Mouse (Mus musculus): ENCODE measurements around the gene Lrmp. TPM values are rescaled to one million over a fixed set of nuclear protein-coding genes. Genes with fewer than 3 reads are reported as not detected.

Lrmp gene
- 0.60 and 16.0 TPM in 2 replicates for polyA plus RNA-seq (2015; fragmentation: Nextera tagmentation; extraction: Ambion mirVana)

DNA sequence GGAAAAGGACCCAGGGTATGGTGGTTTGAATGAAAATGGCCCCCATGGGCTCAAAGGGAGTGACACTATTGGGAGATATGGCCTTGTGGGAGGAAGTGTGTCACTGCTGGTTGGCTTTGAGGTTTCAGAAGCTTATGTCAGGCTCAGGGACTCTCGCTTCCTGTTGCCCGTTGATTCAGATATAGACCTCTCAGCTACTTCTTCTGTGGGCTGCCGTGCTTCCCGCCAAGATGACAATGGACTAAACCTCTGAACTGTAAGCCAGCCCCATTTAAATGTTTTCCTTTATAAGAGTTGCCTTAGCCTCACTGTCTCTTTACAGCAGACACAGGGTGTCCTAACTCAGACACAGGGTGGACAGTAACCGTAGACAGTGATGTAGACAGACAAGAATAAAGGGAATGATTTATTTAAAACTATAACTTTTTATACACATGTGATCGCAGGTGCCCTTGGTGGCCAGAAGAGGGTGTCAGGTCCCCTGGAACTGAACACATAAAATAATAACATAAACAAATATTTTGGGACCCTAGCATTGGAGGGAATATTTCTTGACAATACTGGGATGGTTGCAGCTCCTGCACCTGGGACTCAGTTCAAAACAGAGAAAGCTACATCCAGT lies at the start of gene Lrmp:
TSS of gene Lrmp (plus strand) at position 178 of the 622 bp plus-strand sequence.
- Histone ChIP-seq H3K9ac (replicated peaks) (no peak within 1 kb of the TSS), H3K4me2 (no peak within 1 kb of the TSS)
- 80% methylated on average over 6 of the region's 6 CpGs for WGBS

DNA sequence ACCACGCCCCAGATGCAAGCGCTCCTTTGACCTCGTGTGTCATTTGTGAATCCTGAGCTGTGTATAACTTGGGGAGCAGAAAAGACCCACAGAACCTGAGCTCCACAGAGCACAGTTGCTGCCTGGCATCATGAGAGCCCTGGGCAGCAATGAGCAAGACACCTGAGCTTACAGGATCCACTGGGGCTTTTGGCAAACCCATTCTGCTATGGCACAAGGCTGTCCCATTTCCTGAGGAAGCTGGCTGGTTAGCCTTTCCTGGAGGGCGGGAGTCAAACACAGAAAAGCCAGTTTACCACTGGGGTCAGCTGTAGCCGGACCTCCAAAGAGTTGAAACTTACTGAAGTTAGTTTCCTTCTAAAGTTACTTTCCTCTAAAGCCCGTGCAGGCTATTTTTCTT lies 49.0 kb upstream of the Lrmp start:
- ATAC-seq (ENCODE audit: low FRiP score): no peak
- Histone ChIP-seq H3K4me2 (no peak overlapping the region), H3K9me3 (replicated peaks) (no peaks in the 10 kb centered on the region), H3K4me3 (replicated peaks) (no peak overlapping the region), H3K27me3 (replicated peaks) (no peaks in the 10 kb centered on the region), H3K36me3 (no peaks in the 10 kb centered on the region), H3K27ac (replicated peaks) (no peak overlapping the region), H3K4me1 (no peaks in the 10 kb centered on the region), H3K9ac (replicated peaks) (no peak overlapping the region)
- 88% methylated on average over 6 of the region's 6 CpGs for WGBS

More for the DNA sequence above, at the start of gene Lrmp:
- Histone ChIP-seq H3K27me3 (replicated peaks) (no peaks in the 10 kb centered on the region), H3K4me3 (replicated peaks) (no peak within 1 kb of the TSS), H3K27ac (replicated peaks) (no peak within 1 kb of the TSS), H3K9me3 (replicated peaks) (no peaks in the 10 kb centered on the region), H3K4me1 (peaks cover 11% of the 10 kb centered on the region), H3K36me3 (no peaks in the 10 kb centered on the region)
- ATAC-seq (ENCODE audit: low FRiP score): no peak

DNA sequence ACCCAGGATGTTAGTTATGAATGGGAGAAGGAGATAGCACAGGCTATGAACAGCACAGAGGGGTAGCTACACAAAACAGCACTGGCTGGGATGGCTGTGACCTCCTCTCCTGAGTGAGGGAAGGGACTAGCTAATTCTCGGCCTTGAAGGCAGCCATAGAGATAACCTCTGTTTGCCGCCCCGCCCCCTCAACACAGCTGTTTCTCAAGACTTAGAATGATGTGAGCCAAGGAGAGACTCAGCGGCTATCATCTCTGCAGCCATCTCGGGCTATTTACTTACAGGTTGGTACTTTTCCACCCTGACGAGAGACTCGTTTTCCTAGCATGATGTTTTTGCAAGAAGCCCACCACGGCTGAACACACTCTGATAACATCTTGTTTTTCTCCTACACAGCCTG lies 47.8 kb upstream of the Lrmp start:
- Histone ChIP-seq H3K9me3 (replicated peaks) (no peaks in the 10 kb centered on the region), H3K4me2 (no peak overlapping the region), H3K27ac (replicated peaks) (no peak overlapping the region), H3K4me3 (replicated peaks) (no peak overlapping the region), H3K36me3 (no peaks in the 10 kb centered on the region), H3K27me3 (replicated peaks) (no peaks in the 10 kb centered on the region), H3K9ac (replicated peaks) (no peak overlapping the region), H3K4me1 (no peaks in the 10 kb centered on the region)
- 87% methylated on average over 8 of the region's 8 CpGs for WGBS
- no peak for ATAC-seq (ENCODE audit: low FRiP score)

DNA sequence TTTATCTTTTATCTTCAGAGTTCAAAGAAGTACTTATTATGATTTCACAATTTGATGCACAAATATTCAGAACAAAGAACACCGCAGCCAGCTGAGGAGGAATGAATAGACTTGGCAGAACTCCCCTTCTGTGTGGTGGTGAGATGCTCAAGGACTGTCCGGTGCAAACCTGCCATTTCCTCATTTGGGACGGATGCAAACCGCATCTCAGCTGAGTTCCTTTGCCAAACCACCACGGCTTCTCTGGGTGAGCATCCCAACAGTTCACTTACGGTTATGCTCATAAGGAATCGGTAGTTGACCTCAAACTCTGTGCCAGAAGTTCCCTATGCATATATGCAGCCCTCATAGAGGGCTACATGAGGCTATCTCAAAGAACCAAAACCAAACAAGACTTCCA lies 46.1 kb upstream of the Lrmp start:
- H3K4me1 ChIP-seq: no peaks in the 10 kb centered on the region
- H3K9me3 ChIP-seq (replicated peaks): no peaks in the 10 kb centered on the region
- 97% methylated on average over 7 of the region's 7 CpGs for WGBS
- H3K9ac ChIP-seq (replicated peaks): no peak overlapping the region
- H3K27ac ChIP-seq (replicated peaks): no peak overlapping the region
- no peaks in the 10 kb centered on the region for H3K27me3 ChIP-seq (replicated peaks)
- ATAC-seq (ENCODE audit: low FRiP score): no peak
- H3K4me2 ChIP-seq: no peak overlapping the region
- H3K4me3 ChIP-seq (replicated peaks): no peak overlapping the region
- H3K36me3 ChIP-seq: no peaks in the 10 kb centered on the region

DNA sequence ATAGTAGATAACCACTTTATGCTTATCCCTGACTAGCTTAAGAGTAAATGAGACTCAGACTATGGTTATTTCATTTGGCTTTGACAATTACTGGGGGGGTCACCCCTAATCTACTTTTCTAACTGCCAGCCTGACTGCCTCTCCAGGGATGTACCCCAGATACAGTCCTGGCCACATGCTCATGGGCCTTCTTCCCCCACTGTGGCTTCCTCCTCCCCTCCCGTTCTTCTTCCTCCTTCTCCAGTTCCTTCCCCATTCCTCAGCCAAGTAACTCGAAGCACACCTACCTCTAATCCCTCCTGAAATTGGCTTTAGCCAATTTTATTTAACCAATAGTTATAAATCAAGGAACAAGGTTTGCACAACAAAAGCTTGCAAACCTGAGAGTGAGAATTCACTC lies 45.5 kb upstream of the Lrmp start:
- Histone ChIP-seq H3K36me3 (no peaks in the 10 kb centered on the region), H3K4me3 (replicated peaks) (no peak overlapping the region), H3K4me1 (peaks cover under 1% of the 10 kb centered on the region; the same call in 1 of the 2 replicates), H3K9ac (replicated peaks) (no peak overlapping the region), H3K27ac (replicated peaks) (no peak overlapping the region), H3K27me3 (replicated peaks) (no peaks in the 10 kb centered on the region), H3K9me3 (replicated peaks) (no peaks in the 10 kb centered on the region), H3K4me2 (no peak overlapping the region)
- ATAC-seq (ENCODE audit: low FRiP score): no peak
- 84% methylated on average over 2 of the region's 2 CpGs for WGBS

DNA sequence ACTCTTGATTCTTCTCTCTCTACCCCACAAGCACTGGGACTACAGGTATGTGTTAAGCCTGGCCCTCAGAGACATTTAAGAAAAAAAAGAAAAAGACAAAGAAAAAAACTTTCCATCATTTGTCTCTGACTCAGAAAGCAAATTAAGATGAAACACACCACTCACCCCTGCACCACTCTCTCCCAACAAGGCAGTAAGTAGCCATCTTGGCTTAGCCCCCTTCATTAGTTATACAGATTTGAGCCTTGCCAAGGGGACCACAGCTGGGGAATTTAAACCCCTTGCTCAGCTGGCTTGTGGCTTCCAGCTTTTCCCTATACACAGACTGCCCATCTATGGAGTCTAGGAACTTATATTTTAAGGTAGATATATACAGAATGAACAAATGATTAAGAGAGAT lies 41.0 kb upstream of the Lrmp start:
- H3K4me3 ChIP-seq (replicated peaks): no peak overlapping the region
- H3K36me3 ChIP-seq: no peaks in the 10 kb centered on the region
- peak overlapping the region; percentile 86 for H3K4me2 ChIP-seq

DNA sequence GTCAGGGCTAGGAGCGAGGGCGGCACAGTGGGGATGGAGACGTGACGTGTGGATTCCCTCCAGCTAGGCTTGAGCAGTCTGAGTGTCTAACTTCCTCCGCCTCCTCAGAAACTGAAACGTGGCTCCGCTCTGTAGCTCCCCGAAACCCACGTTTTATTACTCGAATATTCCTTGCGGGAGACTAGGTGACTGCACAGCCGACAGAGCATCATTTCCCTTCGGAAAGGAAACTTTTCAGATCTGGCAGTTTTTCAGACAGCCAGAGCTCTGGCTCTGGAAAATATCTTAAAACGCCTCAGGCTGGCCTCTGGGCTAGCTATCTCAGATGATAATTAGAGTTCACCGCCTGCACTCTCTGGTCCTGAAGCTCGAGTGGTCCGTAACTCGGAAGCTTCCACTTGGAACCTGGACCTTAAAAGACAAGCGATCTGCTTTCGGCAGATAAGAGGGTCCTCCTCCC lies 40.3 kb upstream of the Lrmp start:
- Histone ChIP-seq H3K4me1 (peaks cover 15% of the 10 kb centered on the region), H3K9me3 (replicated peaks) (no peaks in the 10 kb centered on the region), H3K27me3 (replicated peaks) (no peaks in the 10 kb centered on the region), H3K9ac (replicated peaks) (peak overlapping the region; percentile 42), H3K4me2 (peak overlapping the region; percentile 86), H3K4me3 (replicated peaks) (peak overlapping the region; percentile 51), H3K36me3 (no peaks in the 10 kb centered on the region), H3K27ac (replicated peaks) (no peak overlapping the region)
- ATAC-seq (ENCODE audit: low FRiP score): peak; percentile 65
- WGBS: under 1% methylated on average over 20 of the region's 20 CpGs

More for the DNA sequence above, 41.0 kb upstream of the Lrmp start:
- H3K9ac ChIP-seq (replicated peaks): no peak overlapping the region
- no peak for ATAC-seq (ENCODE audit: low FRiP score)
- H3K27me3 ChIP-seq (replicated peaks): no peaks in the 10 kb centered on the region
- H3K4me1 ChIP-seq: peaks cover 15% of the 10 kb centered on the region
- no peak overlapping the region for H3K27ac ChIP-seq (replicated peaks)
- no peaks in the 10 kb centered on the region for H3K9me3 ChIP-seq (replicated peaks)

DNA sequence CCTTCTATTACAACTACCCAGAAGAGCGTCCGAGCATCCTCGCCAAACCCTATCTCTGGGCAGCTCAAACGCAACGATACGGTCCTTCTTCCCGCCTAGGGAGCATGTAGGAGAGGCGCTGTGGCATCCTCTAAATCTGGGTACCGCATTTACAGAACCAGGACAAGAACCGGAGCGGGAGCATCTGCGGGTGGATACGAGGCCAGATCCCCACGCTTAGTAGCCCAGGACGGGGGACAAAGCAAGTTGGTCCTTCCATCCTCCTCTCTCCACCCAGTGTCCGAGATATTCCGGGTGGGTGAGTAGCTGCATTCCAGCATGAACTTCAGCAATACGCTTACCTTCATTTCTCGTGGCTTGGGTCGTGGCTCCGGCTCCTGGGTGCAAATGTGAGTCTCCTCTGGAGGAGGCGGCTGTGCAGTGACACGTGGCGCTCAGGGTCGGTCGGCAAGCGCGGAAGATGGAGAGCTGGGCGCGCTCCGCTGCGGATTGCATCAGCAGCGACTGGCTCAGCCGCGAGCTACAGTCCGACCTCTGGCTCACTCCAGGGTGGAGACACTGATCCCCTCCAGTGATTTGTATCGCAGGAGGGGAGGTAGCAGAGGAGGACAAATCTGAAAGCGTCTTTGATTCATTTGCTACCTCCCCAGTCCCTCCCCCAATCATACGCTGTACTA lies 39.8 kb upstream of the Lrmp start, which contains the start of gene Bcat1:
TSS of gene Bcat1 (minus strand) at position 637 of the 677 bp plus-strand sequence.
- peaks cover 15% of the 10 kb centered on the region for H3K4me1 ChIP-seq
- no peak within 1 kb of the TSS for H3K27ac ChIP-seq (replicated peaks)
- H3K36me3 ChIP-seq: no peaks in the 10 kb centered on the region
- H3K4me3 ChIP-seq (replicated peaks): peak within 1 kb of the TSS; percentile 51
- no peaks in the 10 kb centered on the region for H3K9me3 ChIP-seq (replicated peaks)
- H3K9ac ChIP-seq (replicated peaks): peak within 1 kb of the TSS; percentile 42
- under 1% methylated on average over 39 of the region's 39 CpGs for WGBS
- ATAC-seq (ENCODE audit: low FRiP score): peak; percentile 79
- H3K4me2 ChIP-seq: peak within 1 kb of the TSS; percentile 86
- H3K27me3 ChIP-seq (replicated peaks): no peaks in the 10 kb centered on the region

DNA sequence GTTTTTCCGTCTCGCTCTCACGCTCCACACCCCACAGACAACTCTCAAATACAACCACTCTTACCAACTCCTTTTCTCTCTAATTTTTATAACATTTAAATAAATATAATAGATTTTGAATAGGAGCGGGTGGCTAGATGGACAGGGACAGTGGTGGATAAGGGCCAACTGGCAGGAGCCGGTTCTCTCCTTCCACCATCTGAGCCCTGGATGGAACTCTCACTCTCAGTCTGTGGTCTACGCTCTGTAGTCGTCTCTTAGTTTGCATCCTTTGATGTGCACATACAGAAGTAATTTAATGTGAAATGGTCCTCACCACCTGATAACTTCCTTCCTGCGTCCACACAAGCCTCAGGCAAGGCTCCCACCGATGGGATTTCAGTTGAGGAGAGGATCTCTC lies 39.2 kb upstream of the Lrmp start:
- H3K9ac ChIP-seq (replicated peaks): peak overlapping the region; percentile 42; the same call in 1 of the 2 replicates
- no peaks in the 10 kb centered on the region for H3K36me3 ChIP-seq
- H3K4me1 ChIP-seq: peaks cover 15% of the 10 kb centered on the region
- H3K4me2 ChIP-seq: peak overlapping the region; percentile 86
- 14% methylated on average over 9 of the region's 9 CpGs for WGBS
- no peaks in the 10 kb centered on the region for H3K9me3 ChIP-seq (replicated peaks)
- H3K4me3 ChIP-seq (replicated peaks): peak overlapping the region; percentile 51
- no peaks in the 10 kb centered on the region for H3K27me3 ChIP-seq (replicated peaks)
- H3K27ac ChIP-seq (replicated peaks): no peak overlapping the region
- no peak for ATAC-seq (ENCODE audit: low FRiP score)

DNA sequence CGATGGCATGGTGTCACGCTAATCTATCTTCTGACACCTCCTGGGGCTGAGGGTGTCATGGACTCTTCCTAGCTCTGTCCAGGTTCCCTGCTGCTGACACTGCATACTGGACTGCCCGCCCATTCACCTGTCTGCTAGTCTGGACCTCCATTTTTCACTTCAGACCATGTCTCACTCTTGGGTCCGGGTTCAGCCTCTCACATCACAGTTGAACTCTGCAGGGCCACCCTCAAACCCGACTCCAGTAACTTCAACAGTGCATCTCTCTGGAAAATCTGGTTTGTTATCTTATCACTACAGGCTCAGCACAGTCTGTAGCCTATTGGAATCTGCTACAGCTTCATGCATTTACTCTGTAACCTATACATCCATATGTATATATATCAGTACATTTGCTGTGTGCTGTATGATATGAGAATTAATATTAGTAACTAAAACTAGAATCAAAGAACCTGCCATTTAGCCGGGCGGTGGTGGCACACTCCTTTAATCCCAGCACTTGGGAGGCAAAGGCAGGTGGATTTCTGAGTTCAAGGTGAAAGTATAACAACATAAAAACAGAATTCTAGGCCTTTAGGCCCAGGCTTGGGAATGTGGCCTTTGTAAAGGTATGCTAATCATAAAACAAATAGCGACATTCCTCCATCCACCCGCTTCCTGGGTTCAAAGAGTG lies 36.2 kb upstream of the Lrmp start:
- 81% methylated on average over 9 of the region's 9 CpGs for WGBS
- peaks cover 15% of the 10 kb centered on the region for H3K4me1 ChIP-seq
- H3K9ac ChIP-seq (replicated peaks): no peak overlapping the region
- H3K27me3 ChIP-seq (replicated peaks): no peaks in the 10 kb centered on the region
- no peak overlapping the region for H3K27ac ChIP-seq (replicated peaks)
- no peak for ATAC-seq (ENCODE audit: low FRiP score)
- no peaks in the 10 kb centered on the region for H3K36me3 ChIP-seq
- H3K4me2 ChIP-seq: no peak overlapping the region
- no peaks in the 10 kb centered on the region for H3K9me3 ChIP-seq (replicated peaks)
- H3K4me3 ChIP-seq (replicated peaks): no peak overlapping the region

DNA sequence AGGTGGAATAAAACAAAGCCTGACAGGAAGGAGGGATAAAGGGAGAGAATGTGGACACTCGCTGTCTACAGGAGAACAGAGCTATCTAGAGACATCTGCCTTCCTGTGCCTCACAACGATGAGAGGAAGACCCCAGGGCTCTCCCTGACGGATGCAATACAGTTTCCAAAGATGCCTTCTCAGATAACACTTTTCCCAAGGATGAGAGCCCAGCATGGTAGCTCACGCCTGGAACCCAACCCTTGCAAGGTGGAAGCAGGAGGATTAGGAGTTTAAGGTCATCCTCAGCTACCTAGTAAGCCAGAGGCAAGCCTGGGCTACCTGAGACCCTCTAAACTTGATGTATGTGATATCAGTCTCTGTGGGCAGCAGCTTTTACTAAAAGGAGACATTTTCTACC lies 33.7 kb upstream of the Lrmp start:
- Histone ChIP-seq H3K4me3 (replicated peaks) (no peak overlapping the region), H3K9me3 (replicated peaks) (no peaks in the 10 kb centered on the region), H3K4me2 (no peak overlapping the region), H3K27ac (replicated peaks) (no peak overlapping the region), H3K27me3 (replicated peaks) (no peaks in the 10 kb centered on the region), H3K36me3 (no peaks in the 10 kb centered on the region), H3K9ac (replicated peaks) (no peak overlapping the region), H3K4me1 (no peaks in the 10 kb centered on the region)
- no peak for ATAC-seq (ENCODE audit: low FRiP score)
- 85% methylated on average over 4 of the region's 4 CpGs for WGBS
